Mouse (Mus musculus): Measurements from ENCODE around the gene Trp53bp2. TPM values are rescaled to one million over a fixed set of nuclear protein-coding genes. Genes with fewer than 3 reads are reported as not detected.

Gene Trp53bp2
- polyA plus RNA-seq, 1 experiment from 2014 or later, result 12.7 TPM

GRCm38 (mm10) chr1:182489803-182490452 lies 81.0 kb downstream of the Trp53bp2 start:
- Histone ChIP-seq H3K4me1 (peaks cover 17% of the 10 kb centered on the region), H3K9ac (peak overlapping the region; percentile 47; the same call in 1 of the 2 replicates), H3K4me2 (peak overlapping the region; percentile 61), H3K4me3 (peak overlapping the region; percentile 33), H3K9me3 (no peaks in the 10 kb centered on the region), H3K27me3 (replicated peaks) (no peaks in the 10 kb centered on the region), H3K36me3 (peaks cover 76% of the 10 kb centered on the region), H3K27ac (replicated peaks) (peak overlapping the region; percentile 63)
- ATAC-seq (ENCODE audit: extremely low read depth, insufficient number of reproducible peaks, low FRiP score, low TSS enrichment), result peak; percentile 69
- WGBS, result 9% methylated on average over 21 of the region's 21 CpGs

GRCm38 (mm10) chr1:182490568-182490967 lies 81.6 kb downstream of the Trp53bp2 start:
- Histone ChIP-seq H3K36me3 (peaks cover 69% of the 10 kb centered on the region), H3K9me3 (no peaks in the 10 kb centered on the region), H3K27me3 (replicated peaks) (no peaks in the 10 kb centered on the region), H3K9ac (no peak overlapping the region), H3K4me3 (no peak overlapping the region), H3K27ac (replicated peaks) (peak overlapping the region; percentile 63), H3K4me2 (no peak overlapping the region), H3K4me1 (peaks cover 23% of the 10 kb centered on the region)
- no peak for ATAC-seq (ENCODE audit: extremely low read depth, insufficient number of reproducible peaks, low FRiP score, low TSS enrichment)
- 78% methylated on average over 7 of the region's 7 CpGs for WGBS

GRCm38 (mm10) chr1:182491839-182492238 lies 82.9 kb downstream of the Trp53bp2 start:
- ATAC-seq (ENCODE audit: extremely low read depth, insufficient number of reproducible peaks, low FRiP score, low TSS enrichment), result no peak
- Histone ChIP-seq H3K27ac (replicated peaks) (no peak overlapping the region), H3K4me3 (no peak overlapping the region), H3K36me3 (peaks cover 58% of the 10 kb centered on the region), H3K9ac (no peak overlapping the region), H3K4me2 (no peak overlapping the region), H3K9me3 (no peaks in the 10 kb centered on the region), H3K27me3 (replicated peaks) (no peaks in the 10 kb centered on the region), H3K4me1 (peaks cover 32% of the 10 kb centered on the region)
- WGBS, result 79% methylated on average over 6 of the region's 6 CpGs

- H3K9ac ChIP-seq, result peak overlapping the region; percentile 34
- no peaks in the 10 kb centered on the region for H3K9me3 ChIP-seq
- no peak overlapping the region for H3K4me3 ChIP-seq
- WGBS, result 46% methylated on average over 17 of the region's 17 CpGs
- no peak for ATAC-seq (ENCODE audit: extremely low read depth, insufficient number of reproducible peaks, low FRiP score, low TSS enrichment)
- peaks cover 55% of the 10 kb centered on the region for H3K4me1 ChIP-seq
- H3K27me3 ChIP-seq (replicated peaks), result no peaks in the 10 kb centered on the region
- peaks cover 36% of the 10 kb centered on the region for H3K36me3 ChIP-seq
- H3K4me2 ChIP-seq, result no peak overlapping the region
- peak overlapping the region; percentile 30 for H3K27ac ChIP-seq (replicated peaks)
Measured at GRCm38 (mm10) chr1:182494285-182495145, 85.5 kb downstream of the Trp53bp2 start.

- H3K4me3 ChIP-seq, result no peak overlapping the region
- peak overlapping the region; percentile 74; the same call in 1 of the 2 replicates for H3K27ac ChIP-seq (replicated peaks)
- peak overlapping the region; percentile 15; the same call in 1 of the 2 replicates for H3K9ac ChIP-seq
- ATAC-seq (ENCODE audit: extremely low read depth, insufficient number of reproducible peaks, low FRiP score, low TSS enrichment), result no peak
- no peaks in the 10 kb centered on the region for H3K9me3 ChIP-seq
- no peak overlapping the region for H3K4me2 ChIP-seq
- H3K27me3 ChIP-seq (replicated peaks), result no peaks in the 10 kb centered on the region
- peaks cover 31% of the 10 kb centered on the region for H3K36me3 ChIP-seq
- peaks cover 69% of the 10 kb centered on the region for H3K4me1 ChIP-seq
- WGBS, result 48% methylated on average over 6 of the region's 6 CpGs
Measured at GRCm38 (mm10) chr1:182496685-182497084, 87.7 kb downstream of the Trp53bp2 start.

GRCm38 (mm10) chr1:182497736-182498135 lies 88.8 kb downstream of the Trp53bp2 start:
- Histone ChIP-seq H3K4me1 (peaks cover 79% of the 10 kb centered on the region), H3K36me3 (peaks cover 25% of the 10 kb centered on the region), H3K27me3 (replicated peaks) (no peaks in the 10 kb centered on the region), H3K9ac (no peak overlapping the region), H3K4me2 (no peak overlapping the region), H3K4me3 (no peak overlapping the region), H3K9me3 (no peaks in the 10 kb centered on the region), H3K27ac (replicated peaks) (peak overlapping the region; percentile 74)
- WGBS, result 26% methylated on average over 4 of the region's 4 CpGs
- no peak for ATAC-seq (ENCODE audit: extremely low read depth, insufficient number of reproducible peaks, low FRiP score, low TSS enrichment)

- peaks cover 91% of the 10 kb centered on the region for H3K4me1 ChIP-seq
- no peak overlapping the region for H3K4me3 ChIP-seq
- H3K9me3 ChIP-seq, result no peaks in the 10 kb centered on the region
- H3K4me2 ChIP-seq, result 0 out of 2 replicates have a peak overlapping the region, but pooled peaks have one; percentile 1
- H3K27me3 ChIP-seq (replicated peaks), result no peaks in the 10 kb centered on the region
- peaks cover 20% of the 10 kb centered on the region for H3K36me3 ChIP-seq
- WGBS, result 37% methylated on average over 9 of the region's 9 CpGs
- H3K27ac ChIP-seq (replicated peaks), result peak overlapping the region; percentile 89
- peak; percentile 48; the same call in 1 of the 2 replicates for ATAC-seq (ENCODE audit: extremely low read depth, insufficient number of reproducible peaks, low FRiP score, low TSS enrichment)
- no peak overlapping the region; the same call in 1 of the 2 replicates for H3K9ac ChIP-seq
Measured at GRCm38 (mm10) chr1:182499443-182500089, 90.6 kb downstream of the Trp53bp2 start.

- Histone ChIP-seq H3K27ac (replicated peaks) (peak overlapping the region; percentile 89), H3K4me2 (no peak overlapping the region), H3K4me3 (no peak overlapping the region), H3K4me1 (peaks cover 91% of the 10 kb centered on the region), H3K9ac (no peak overlapping the region; the same call in 1 of the 2 replicates), H3K36me3 (peaks cover 24% of the 10 kb centered on the region), H3K9me3 (no peaks in the 10 kb centered on the region), H3K27me3 (replicated peaks) (no peaks in the 10 kb centered on the region)
- 65% methylated on average over 4 of the region's 4 CpGs for WGBS
- ATAC-seq (ENCODE audit: extremely low read depth, insufficient number of reproducible peaks, low FRiP score, low TSS enrichment), result no peak
Measured at GRCm38 (mm10) chr1:182500224-182500623, 91.3 kb downstream of the Trp53bp2 start.

GRCm38 (mm10) chr1:182500843-182501242 lies 91.9 kb downstream of the Trp53bp2 start:
- Histone ChIP-seq H3K9ac (no peak overlapping the region), H3K27ac (replicated peaks) (peak overlapping the region; percentile 89), H3K36me3 (peaks cover 30% of the 10 kb centered on the region), H3K4me1 (peaks cover 94% of the 10 kb centered on the region), H3K9me3 (no peaks in the 10 kb centered on the region), H3K4me2 (no peak overlapping the region), H3K27me3 (replicated peaks) (no peaks in the 10 kb centered on the region), H3K4me3 (no peak overlapping the region)
- 81% methylated on average over 4 of the region's 4 CpGs for WGBS
- ATAC-seq (ENCODE audit: extremely low read depth, insufficient number of reproducible peaks, low FRiP score, low TSS enrichment), result no peak

GRCm38 (mm10) chr1:182501815-182502405 lies 92.9 kb downstream of the Trp53bp2 start:
- H3K36me3 ChIP-seq, result peaks cover 32% of the 10 kb centered on the region
- H3K27ac ChIP-seq (replicated peaks), result no peak overlapping the region
- H3K9ac ChIP-seq, result 0 out of 2 replicates have a peak overlapping the region, but pooled peaks have one; percentile 38
- H3K27me3 ChIP-seq (replicated peaks), result no peaks in the 10 kb centered on the region
- H3K4me3 ChIP-seq, result no peak overlapping the region
- H3K4me1 ChIP-seq, result peaks cover 94% of the 10 kb centered on the region
- no peaks in the 10 kb centered on the region for H3K9me3 ChIP-seq
- H3K4me2 ChIP-seq, result no peak overlapping the region
- 76% methylated on average over 7 of the region's 7 CpGs for WGBS
- no peak for ATAC-seq (ENCODE audit: extremely low read depth, insufficient number of reproducible peaks, low FRiP score, low TSS enrichment)

Data from heart, embryonic 13.5 days (tissue).